Mouse (Mus musculus) thymus, postnatal 4 days (tissue): ENCODE data around the gene Fam53b.
A peak's percentile ranks its signal among the peaks of the same experiment; 100 is the strongest.

ENCODE experiments used
- DNase-seq: peaks from one replicate; pipeline ENCODE4 v3.0.0; 2021

Fam53b gene

GRCm38 (mm10) chr7:132764314-132764713 lies 49.4 kb downstream of the Fam53b start:
- no peak for DNase-seq

- no peak for DNase-seq
These were observed 49.8 kb downstream of the Fam53b start for GRCm38 (mm10) chr7:132763911-132764310.

- no peak for DNase-seq
These were observed 50.3 kb downstream of the Fam53b start for GRCm38 (mm10) chr7:132763351-132763750.

- no peak for DNase-seq
These were observed 52.3 kb downstream of the Fam53b start for GRCm38 (mm10) chr7:132761409-132761808.

GRCm38 (mm10) chr7:132760589-132761180 lies 53.0 kb downstream of the Fam53b start:
- no peak for DNase-seq

- DNase-seq, result no peak
These were observed 53.8 kb downstream of the Fam53b start for GRCm38 (mm10) chr7:132759926-132760325.

GRCm38 (mm10) chr7:132759405-132759891 lies 54.2 kb downstream of the Fam53b start:
- DNase-seq, result no peak

GRCm38 (mm10) chr7:132758875-132759274 lies 54.8 kb downstream of the Fam53b start:
- DNase-seq, result no peak

GRCm38 (mm10) chr7:132756325-132756724 lies 57.4 kb downstream of the Fam53b start:
- DNase-seq, result no peak

- DNase-seq, result no peak
These were observed 59.3 kb downstream of the Fam53b start for GRCm38 (mm10) chr7:132754389-132754750.

- no peak for DNase-seq
These were observed 59.9 kb downstream of the Fam53b start for GRCm38 (mm10) chr7:132753518-132754388.

GRCm38 (mm10) chr7:132751716-132752115 lies 62.0 kb downstream of the Fam53b start:
- DNase-seq, result no peak

GRCm38 (mm10) chr7:132749504-132749903 lies 64.2 kb downstream of the Fam53b start:
- no peak for DNase-seq

GRCm38 (mm10) chr7:132748076-132748769 lies 65.5 kb downstream of the Fam53b start:
- no peak for DNase-seq

GRCm38 (mm10) chr7:132747096-132747495 lies 66.6 kb downstream of the Fam53b start:
- no peak for DNase-seq

GRCm38 (mm10) chr7:132742912-132743311 lies 70.8 kb downstream of the Fam53b start:
- no peak for DNase-seq

GRCm38 (mm10) chr7:132739829-132740228 lies 73.9 kb downstream of the Fam53b start:
- no peak for DNase-seq

GRCm38 (mm10) chr7:132738844-132739243 lies 74.8 kb downstream of the Fam53b start:
- DNase-seq, result no peak

- DNase-seq, result peak; percentile 43
These were observed 77.4 kb downstream of the Fam53b start for GRCm38 (mm10) chr7:132736099-132736862.

GRCm38 (mm10) chr7:132735145-132735544 lies 78.5 kb downstream of the Fam53b start:
- DNase-seq, result peak; percentile 94

- no peak for DNase-seq
These were observed 79.5 kb downstream of the Fam53b start for GRCm38 (mm10) chr7:132734222-132734621.

GRCm38 (mm10) chr7:132733521-132733920 lies 80.2 kb downstream of the Fam53b start:
- no peak for DNase-seq
